Mouse (Mus musculus): Measurements from ENCODE around the gene Mocs3. TPM values are rescaled to one million over a fixed set of nuclear protein-coding genes. Genes with fewer than 3 reads are reported as not detected.

Gene Mocs3
- polyA plus RNA-seq (2015; fragmentation: Nextera tagmentation; extraction: Ambion mirVana), result 7.0 and 7.7 TPM in 2 replicates

- ATAC-seq (ENCODE audit: low FRiP score), result peak; percentile 92
- Histone ChIP-seq H3K4me3 (peak within 1 kb of the TSS; percentile 100), H3K27me3 (no peaks in the 10 kb centered on the region), H3K4me2 (peak within 1 kb of the TSS; percentile 99), H3K9ac (peak within 1 kb of the TSS; percentile 96), H3K9me3 (no peaks in the 10 kb centered on the region), H3K27ac (peak within 1 kb of the TSS; percentile 95), H3K36me3 (peaks cover 34% of the 10 kb centered on the region), H3K4me1 (replicated peaks) (peaks cover 46% of the 10 kb centered on the region)
- under 1% methylated on average over 73 of the region's 73 CpGs for WGBS
Measured at GRCm38 (mm10) chr2:168230026-168230728, at the start of gene Mocs3, which contains the start of the genes Gm20716 and Dpm1. Gene Mocs3, plus strand, starts transcription at chr2:168230622. Gene Gm20716, minus strand, starts transcription at chr2:168230364. Gene Dpm1, minus strand, starts transcription at chr2:168230591.

- H3K4me1 ChIP-seq (replicated peaks), result peaks cover 77% of the 10 kb centered on the region
Measured at GRCm38 (mm10) chr2:168191856-168192255, 38.6 kb upstream of the Mocs3 start.

GRCm38 (mm10) chr2:168193685-168194084 lies 36.7 kb upstream of the Mocs3 start:
- Histone ChIP-seq H3K9ac (no peak overlapping the region), H3K4me2 (no peak overlapping the region), H3K36me3 (peaks cover 4% of the 10 kb centered on the region; the same call in 1 of the 2 replicates), H3K4me1 (replicated peaks) (peaks cover 88% of the 10 kb centered on the region), H3K9me3 (no peaks in the 10 kb centered on the region), H3K27me3 (no peaks in the 10 kb centered on the region), H3K4me3 (no peak overlapping the region), H3K27ac (no peak overlapping the region)
- 85% methylated on average over 2 of the region's 2 CpGs for WGBS
- no peak for ATAC-seq (ENCODE audit: low FRiP score)

More at GRCm38 (mm10) chr2:168191856-168192255, 38.6 kb upstream of the Mocs3 start:
- H3K9me3 ChIP-seq, result no peaks in the 10 kb centered on the region
- peaks cover 10% of the 10 kb centered on the region for H3K36me3 ChIP-seq
- H3K27me3 ChIP-seq, result no peaks in the 10 kb centered on the region
- H3K27ac ChIP-seq, result no peak overlapping the region
- no peak for ATAC-seq (ENCODE audit: low FRiP score)
- no peak overlapping the region for H3K4me2 ChIP-seq
- H3K4me3 ChIP-seq, result no peak overlapping the region
- 99% methylated on average over 2 of the region's 2 CpGs for WGBS
- H3K9ac ChIP-seq, result no peak overlapping the region

- Histone ChIP-seq H3K27me3 (no peaks in the 10 kb centered on the region), H3K9ac (no peak overlapping the region), H3K9me3 (no peaks in the 10 kb centered on the region), H3K4me2 (no peak overlapping the region), H3K36me3 (peaks cover 4% of the 10 kb centered on the region; the same call in 1 of the 2 replicates), H3K4me1 (replicated peaks) (peaks cover 93% of the 10 kb centered on the region), H3K4me3 (no peak overlapping the region), H3K27ac (no peak overlapping the region)
- 40% methylated on average over 2 of the region's 2 CpGs for WGBS
- no peak for ATAC-seq (ENCODE audit: low FRiP score)
Measured at GRCm38 (mm10) chr2:168195721-168196120, 34.7 kb upstream of the Mocs3 start.

GRCm38 (mm10) chr2:168198421-168198820 lies 32.0 kb upstream of the Mocs3 start:
- peak overlapping the region; percentile 14; the same call in 1 of the 2 replicates for H3K4me2 ChIP-seq

GRCm38 (mm10) chr2:168199476-168199875 lies 30.9 kb upstream of the Mocs3 start:
- 84% methylated on average over 4 of the region's 4 CpGs for WGBS
- H3K36me3 ChIP-seq, result peaks cover 15% of the 10 kb centered on the region
- peak overlapping the region; percentile 17 for H3K4me2 ChIP-seq
- ATAC-seq (ENCODE audit: low FRiP score), result no peak
- no peak overlapping the region for H3K27ac ChIP-seq
- H3K4me1 ChIP-seq (replicated peaks), result peaks cover 86% of the 10 kb centered on the region
- no peaks in the 10 kb centered on the region for H3K27me3 ChIP-seq
- H3K9me3 ChIP-seq, result no peaks in the 10 kb centered on the region
- no peak overlapping the region for H3K4me3 ChIP-seq
- 0 out of 2 replicates have a peak overlapping the region, but pooled peaks have one; percentile 19 for H3K9ac ChIP-seq

More at GRCm38 (mm10) chr2:168198421-168198820, 32.0 kb upstream of the Mocs3 start:
- peaks cover 88% of the 10 kb centered on the region for H3K4me1 ChIP-seq (replicated peaks)
- WGBS, result 98% methylated on average over 1 of the region's 1 CpGs
- peak; percentile 46; the same call in 1 of the 2 replicates for ATAC-seq (ENCODE audit: low FRiP score)
- H3K4me3 ChIP-seq, result no peak overlapping the region
- H3K9me3 ChIP-seq, result no peaks in the 10 kb centered on the region
- 0 out of 2 replicates have a peak overlapping the region, but pooled peaks have one; percentile 20 for H3K27ac ChIP-seq
- H3K27me3 ChIP-seq, result no peaks in the 10 kb centered on the region
- peaks cover 6% of the 10 kb centered on the region for H3K36me3 ChIP-seq
- H3K9ac ChIP-seq, result no peak overlapping the region

GRCm38 (mm10) chr2:168200014-168200691 lies 30.3 kb upstream of the Mocs3 start:
- 86% methylated on average over 5 of the region's 5 CpGs for WGBS
- ATAC-seq (ENCODE audit: low FRiP score), result no peak
- H3K4me2 ChIP-seq, result 0 out of 2 replicates have a peak overlapping the region, but pooled peaks have one; percentile 16

GRCm38 (mm10) chr2:168204476-168204999 lies 25.9 kb upstream of the Mocs3 start:
- no peak overlapping the region for H3K27ac ChIP-seq
- no peaks in the 10 kb centered on the region for H3K27me3 ChIP-seq
- no peak for ATAC-seq (ENCODE audit: low FRiP score)
- H3K4me3 ChIP-seq, result peak overlapping the region; percentile 99
- H3K9me3 ChIP-seq, result no peaks in the 10 kb centered on the region
- H3K36me3 ChIP-seq, result peaks cover 17% of the 10 kb centered on the region
- peak overlapping the region; percentile 100 for H3K9ac ChIP-seq
- 86% methylated on average over 8 of the region's 8 CpGs for WGBS
- peaks cover 54% of the 10 kb centered on the region for H3K4me1 ChIP-seq (replicated peaks)
- peak overlapping the region; percentile 77 for H3K4me2 ChIP-seq

More at GRCm38 (mm10) chr2:168200014-168200691, 30.3 kb upstream of the Mocs3 start:
- Histone ChIP-seq H3K27me3 (no peaks in the 10 kb centered on the region), H3K4me3 (no peak overlapping the region), H3K4me1 (replicated peaks) (peaks cover 86% of the 10 kb centered on the region), H3K9ac (no peak overlapping the region), H3K9me3 (no peaks in the 10 kb centered on the region), H3K27ac (no peak overlapping the region), H3K36me3 (peaks cover 15% of the 10 kb centered on the region)

GRCm38 (mm10) chr2:168205265-168205664 lies 25.2 kb upstream of the Mocs3 start:
- WGBS, result 7% methylated on average over 6 of the region's 6 CpGs
- Histone ChIP-seq H3K4me2 (peak overlapping the region; percentile 77), H3K36me3 (peaks cover 20% of the 10 kb centered on the region), H3K4me3 (peak overlapping the region; percentile 99), H3K27ac (peak overlapping the region; percentile 99), H3K9ac (peak overlapping the region; percentile 100), H3K4me1 (replicated peaks) (peaks cover 47% of the 10 kb centered on the region), H3K27me3 (no peaks in the 10 kb centered on the region), H3K9me3 (no peaks in the 10 kb centered on the region)
- ATAC-seq (ENCODE audit: low FRiP score), result peak; percentile 43

- Histone ChIP-seq H3K36me3 (peaks cover 27% of the 10 kb centered on the region), H3K4me2 (peak overlapping the region; percentile 77), H3K4me3 (peak overlapping the region; percentile 99), H3K4me1 (replicated peaks) (peaks cover 40% of the 10 kb centered on the region), H3K9ac (peak overlapping the region; percentile 100), H3K27ac (peak overlapping the region; percentile 99), H3K27me3 (no peaks in the 10 kb centered on the region), H3K9me3 (no peaks in the 10 kb centered on the region)
- ATAC-seq (ENCODE audit: low FRiP score), result peak; percentile 21
- WGBS, result under 1% methylated on average over 39 of the region's 49 CpGs
Measured at GRCm38 (mm10) chr2:168205681-168206631, 24.5 kb upstream of the Mocs3 start.

All from hindbrain, embryonic 13.5 days (tissue).